Mouse (Mus musculus): ENCODE data around the gene Pdzd8. TPM values are rescaled to one million over a fixed set of nuclear protein-coding genes. Genes with fewer than 3 reads are reported as not detected.

Gene Pdzd8
- 5.6 and 5.8 TPM in 2 replicates for polyA plus RNA-seq (2012; rRNA removed)

GRCm38 (mm10) chr19:59345658-59346283 is at the start of gene Pdzd8:
Pdzd8 (minus strand) TSS chr19:59345780.
- Histone ChIP-seq H3K4me3 (ENCODE audit: insufficient read depth, low read depth, low read length) (peak within 1 kb of the TSS; percentile 73), H3K4me1 (ENCODE audit: control insufficient read depth, insufficient read depth, low read length) (peaks cover 3% of the 10 kb centered on the region; the same call in 1 of the 2 replicates), H3K36me3 (ENCODE audit: control insufficient read depth, insufficient read depth, low read length) (no peaks in the 10 kb centered on the region), H3K27me3 (replicated peaks; ENCODE audit: control insufficient read depth, insufficient read depth, low read length) (no peaks in the 10 kb centered on the region), H3K27ac (ENCODE audit: insufficient read depth, low read depth, low read length) (peak within 1 kb of the TSS; percentile 42; the same call in 1 of the 2 replicates)
- WGBS, result 1% methylated on average over 91 of the region's 91 CpGs
- TF ChIP-seq POLR2A (IDR thresholded peaks at IDR 0.05; ENCODE audit: low read depth, low read length), result no peak
- TF ChIP-seq CTCF (conservative IDR thresholded peaks at IDR 0.05; ENCODE audit: insufficient read depth, insufficient read length, low read depth, low read length), result no peak
- peak; percentile 93 for DNase-seq

GRCm38 (mm10) chr19:59393777-59394441 is 48.3 kb upstream of the Pdzd8 start:
- 54% methylated on average over 8 of the region's 8 CpGs for WGBS
- Histone ChIP-seq H3K4me1 (ENCODE audit: control insufficient read depth, insufficient read depth, low read length) (peaks cover 6% of the 10 kb centered on the region; the same call in 1 of the 2 replicates), H3K27ac (ENCODE audit: insufficient read depth, low read depth, low read length) (no peak overlapping the region), H3K36me3 (ENCODE audit: control insufficient read depth, insufficient read depth, low read length) (no peaks in the 10 kb centered on the region), H3K4me3 (ENCODE audit: insufficient read depth, low read depth, low read length) (no peak overlapping the region), H3K27me3 (replicated peaks; ENCODE audit: control insufficient read depth, insufficient read depth, low read length) (no peaks in the 10 kb centered on the region; the same call in 1 of the 2 replicates)
- no peak for DNase-seq
- TF ChIP-seq POLR2A (IDR thresholded peaks at IDR 0.05; ENCODE audit: low read depth, low read length) (no peak), CTCF (conservative IDR thresholded peaks at IDR 0.05; ENCODE audit: insufficient read depth, insufficient read length, low read depth, low read length) (no peak)

GRCm38 (mm10) chr19:59388847-59389606 is 43.4 kb upstream of the Pdzd8 start:
- DNase-seq, result peak; percentile 58
- no peak overlapping the region for H3K27ac ChIP-seq (ENCODE audit: insufficient read depth, low read depth, low read length)
- 15% methylated on average over 15 of the region's 15 CpGs for WGBS

GRCm38 (mm10) chr19:59388399-59388798 is 42.8 kb upstream of the Pdzd8 start:
- DNase-seq, result no peak

More at GRCm38 (mm10) chr19:59388847-59389606, 43.4 kb upstream of the Pdzd8 start:
- peak; percentile 58 for TF ChIP-seq CTCF (conservative IDR thresholded peaks at IDR 0.05; ENCODE audit: insufficient read depth, insufficient read length, low read depth, low read length)
- no peak for TF ChIP-seq POLR2A (IDR thresholded peaks at IDR 0.05; ENCODE audit: low read depth, low read length)
- Histone ChIP-seq H3K4me3 (ENCODE audit: insufficient read depth, low read depth, low read length) (no peak overlapping the region), H3K36me3 (ENCODE audit: control insufficient read depth, insufficient read depth, low read length) (no peaks in the 10 kb centered on the region), H3K27me3 (replicated peaks; ENCODE audit: control insufficient read depth, insufficient read depth, low read length) (no peaks in the 10 kb centered on the region), H3K4me1 (ENCODE audit: control insufficient read depth, insufficient read depth, low read length) (peaks cover 6% of the 10 kb centered on the region; the same call in 1 of the 2 replicates)

GRCm38 (mm10) chr19:59387178-59387577 is 41.6 kb upstream of the Pdzd8 start:
- no peak overlapping the region for H3K27ac ChIP-seq (ENCODE audit: insufficient read depth, low read depth, low read length)
- H3K4me3 ChIP-seq (ENCODE audit: insufficient read depth, low read depth, low read length), result no peak overlapping the region
- H3K4me1 ChIP-seq (ENCODE audit: control insufficient read depth, insufficient read depth, low read length), result peaks cover 6% of the 10 kb centered on the region; the same call in 1 of the 2 replicates
- no peaks in the 10 kb centered on the region for H3K27me3 ChIP-seq (replicated peaks; ENCODE audit: control insufficient read depth, insufficient read depth, low read length)
- DNase-seq, result peak; percentile 8
- WGBS, result 20% methylated on average over 1 of the region's 1 CpGs
- H3K36me3 ChIP-seq (ENCODE audit: control insufficient read depth, insufficient read depth, low read length), result no peaks in the 10 kb centered on the region
- TF ChIP-seq CTCF (conservative IDR thresholded peaks at IDR 0.05; ENCODE audit: insufficient read depth, insufficient read length, low read depth, low read length), result peak; percentile 68
- no peak for TF ChIP-seq POLR2A (IDR thresholded peaks at IDR 0.05; ENCODE audit: low read depth, low read length)

More at GRCm38 (mm10) chr19:59388399-59388798, 42.8 kb upstream of the Pdzd8 start:
- Histone ChIP-seq H3K27me3 (replicated peaks; ENCODE audit: control insufficient read depth, insufficient read depth, low read length) (no peaks in the 10 kb centered on the region), H3K36me3 (ENCODE audit: control insufficient read depth, insufficient read depth, low read length) (no peaks in the 10 kb centered on the region), H3K4me1 (ENCODE audit: control insufficient read depth, insufficient read depth, low read length) (peaks cover 6% of the 10 kb centered on the region; the same call in 1 of the 2 replicates), H3K4me3 (ENCODE audit: insufficient read depth, low read depth, low read length) (no peak overlapping the region), H3K27ac (ENCODE audit: insufficient read depth, low read depth, low read length) (no peak overlapping the region)
- no peak for TF ChIP-seq CTCF (conservative IDR thresholded peaks at IDR 0.05; ENCODE audit: insufficient read depth, insufficient read length, low read depth, low read length)
- no peak for TF ChIP-seq POLR2A (IDR thresholded peaks at IDR 0.05; ENCODE audit: low read depth, low read length)
- 25% methylated on average over 5 of the region's 5 CpGs for WGBS

- no peaks in the 10 kb centered on the region for H3K36me3 ChIP-seq (ENCODE audit: control insufficient read depth, insufficient read depth, low read length)
- H3K27ac ChIP-seq (ENCODE audit: insufficient read depth, low read depth, low read length), result no peak overlapping the region
- WGBS, result 89% methylated on average over 7 of the region's 7 CpGs
- H3K4me3 ChIP-seq (ENCODE audit: insufficient read depth, low read depth, low read length), result no peak overlapping the region
- no peaks in the 10 kb centered on the region for H3K27me3 ChIP-seq (replicated peaks; ENCODE audit: control insufficient read depth, insufficient read depth, low read length)
- peaks cover 6% of the 10 kb centered on the region; the same call in 1 of the 2 replicates for H3K4me1 ChIP-seq (ENCODE audit: control insufficient read depth, insufficient read depth, low read length)
- no peak for DNase-seq
- no peak for TF ChIP-seq CTCF (conservative IDR thresholded peaks at IDR 0.05; ENCODE audit: insufficient read depth, insufficient read length, low read depth, low read length)
- no peak for TF ChIP-seq POLR2A (IDR thresholded peaks at IDR 0.05; ENCODE audit: low read depth, low read length)
Measured at GRCm38 (mm10) chr19:59384582-59385495, 39.3 kb upstream of the Pdzd8 start.
